In the genomic region with DNA sequence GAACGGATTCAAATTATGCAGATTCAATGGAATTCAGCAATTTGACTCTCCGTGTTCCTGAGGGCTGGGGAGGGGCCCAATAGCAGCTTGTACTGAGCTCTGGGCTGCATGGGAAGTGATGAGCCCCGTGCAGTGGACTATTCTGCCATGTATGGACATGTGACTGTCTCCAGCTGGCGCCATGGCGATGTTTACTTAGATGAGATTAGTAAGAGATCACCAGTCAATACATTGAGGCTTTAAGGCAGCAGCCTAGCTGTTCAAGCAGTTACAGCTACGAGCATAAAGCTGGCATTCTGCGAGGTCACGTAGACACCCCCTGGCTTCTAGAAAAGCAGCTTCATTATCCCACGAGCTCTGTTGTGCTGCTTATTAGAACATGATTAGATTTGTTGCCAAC, we compare ENCODE assay signal across 13 mouse cellular contexts.
DNase-seq lines count a peak whose midpoint lies in the region; ATAC-seq and TF ChIP-seq lines count a peak whose summit lies in the region.
"Had no signal": no experiment of that assay in that cellular context is flagged by ENCODE, and none has a peak within 500 bp of the region (broad histone marks: within the 10 kb centered on the region; RNA-seq: fewer than 3 reads in every experiment).

No protein-coding gene starts in this region.

- 64% methylated on average over 9 of the region's 9 CpGs for WGBS in heart, embryonic 10.5 days
- 36% methylated on average over 9 of the region's 9 CpGs for WGBS in forebrain, postnatal 0 days
- WGBS in kidney, embryonic 15.5 days: 70% methylated on average over 9 of the region's 9 CpGs

- peak overlapping the region; percentile 42 for H3K27ac ChIP-seq in heart, embryonic 10.5 days
- no peak overlapping the region for H3K27ac ChIP-seq in forebrain, postnatal 0 days (ENCODE audit: low read depth, low read length)
- H3K27ac ChIP-seq in kidney, embryonic 15.5 days: no peak overlapping the region
- H3K27ac ChIP-seq: left cerebral cortex, adult 2 months; limb, embryonic 12.5 days had no signal

- ATAC-seq in forebrain, postnatal 0 days: peak; percentile 61
- ATAC-seq in kidney, embryonic 15.5 days (replicated peaks; ENCODE audit: low FRiP score): no peak
- ATAC-seq in activated CD4-positive, CD25-positive, alpha-beta regulatory T cell, adult 4 months: no peak

- no peaks in the 10 kb centered on the region for H3K36me3 ChIP-seq in heart, embryonic 10.5 days
- no peaks in the 10 kb centered on the region for H3K36me3 ChIP-seq in forebrain, postnatal 0 days (ENCODE audit: insufficient read depth)
- no peaks in the 10 kb centered on the region for H3K36me3 ChIP-seq in kidney, embryonic 15.5 days
- H3K36me3 ChIP-seq: G1E; limb, embryonic 12.5 days had no signal

- peak; percentile 71 for DNase-seq in heart, embryonic 10.5 days (ENCODE audit: low spot score)
- DNase-seq in heart, adult 11 months: no peak
- peak; percentile 60 for DNase-seq in brain, embryonic 14.5 days (ENCODE audit: low read depth)
- DNase-seq in forebrain, postnatal 0 days: peak; percentile 26
- peak; percentile 42 for DNase-seq in retina, embryonic 14.5 days (ENCODE audit: low spot score)
- DNase-seq: adrenal gland, postnatal 14 days; kidney, adult 8-10 months; thymus, postnatal 4 days had no signal

- H3K9ac ChIP-seq in forebrain, postnatal 0 days: no peak overlapping the region
- H3K9ac ChIP-seq in kidney, embryonic 15.5 days: no peak overlapping the region
- H3K9ac ChIP-seq: limb, embryonic 12.5 days had no signal

- no peak overlapping the region for H3K4me3 ChIP-seq in heart, embryonic 10.5 days
- H3K4me3 ChIP-seq in forebrain, postnatal 0 days (ENCODE audit: low read depth, low read length): no peak overlapping the region
- H3K4me3 ChIP-seq in kidney, embryonic 15.5 days (replicated peaks): no peak overlapping the region
- H3K4me3 ChIP-seq: left cerebral cortex, adult 2 months; limb, embryonic 12.5 days had no signal

- peaks cover 20% of the 10 kb centered on the region for H3K4me1 ChIP-seq in heart, embryonic 10.5 days
- no peaks in the 10 kb centered on the region for H3K4me1 ChIP-seq in forebrain, postnatal 0 days (ENCODE audit: insufficient read depth)
- no peaks in the 10 kb centered on the region for H3K4me1 ChIP-seq in kidney, embryonic 15.5 days

- no peaks in the 10 kb centered on the region for H3K27me3 ChIP-seq in heart, embryonic 10.5 days (ENCODE audit: insufficient read depth, poor library complexity, severe bottlenecking)
- H3K27me3 ChIP-seq in forebrain, postnatal 0 days (ENCODE audit: insufficient read depth, low read length): no peaks in the 10 kb centered on the region
- H3K27me3 ChIP-seq in kidney, embryonic 15.5 days: no peaks in the 10 kb centered on the region
- H3K27me3 ChIP-seq: limb, embryonic 12.5 days had no signal

- TF ChIP-seq POLR2A in brain, embryonic 14.5 days (IDR thresholded peaks at IDR 0.05; ENCODE audit: borderline replicate concordance, extremely low read depth, insufficient read depth, insufficient read length, poor library complexity, severe bottlenecking): no peak

- no peak for TF ChIP-seq CTCF in brain, embryonic 14.5 days (IDR thresholded peaks at IDR 0.05; ENCODE audit: borderline replicate concordance, extremely low read depth, insufficient read depth, insufficient read length)
- no peak for TF ChIP-seq CTCF in forebrain, postnatal 0 days (IDR thresholded peaks at IDR 0.05; ENCODE audit: low read depth)

- no peaks in the 10 kb centered on the region for H3K9me3 ChIP-seq in heart, embryonic 10.5 days
- no peaks in the 10 kb centered on the region for H3K9me3 ChIP-seq in forebrain, postnatal 0 days (ENCODE audit: low read length)
- no peaks in the 10 kb centered on the region for H3K9me3 ChIP-seq in kidney, embryonic 15.5 days (replicated peaks)

- no peak overlapping the region for H3K4me2 ChIP-seq in forebrain, postnatal 0 days (ENCODE audit: low read depth)
- H3K4me2 ChIP-seq in kidney, embryonic 15.5 days: no peak overlapping the region
- H3K4me2 ChIP-seq: limb, embryonic 12.5 days had no signal
